Mouse (Mus musculus) lung, embryonic 15.5 days (tissue): ENCODE results near the gene Dmrt3. TPM values are rescaled to one million over a fixed set of nuclear protein-coding genes. Genes with fewer than 3 reads are reported as not detected.

ENCODE experiments used
- ATAC-seq: fragments of 200-750 bp; cut with Nextera tagmentation; 2 replicates; pipeline ENCODE4 v1.8.0; 2017; ENCODE audit warnings: moderate number of reproducible peaks, borderline replicate concordance; ENCODE audit not compliant: low FRiP score, low TSS enrichment; ENCODE audit errors: extremely low read depth
- H3K27ac ChIP-seq: fragments of 300-500 bp; sonication (generic); 2 replicates; pipeline ENCODE4 v1.5.1; 2015; ENCODE audit warnings: moderate library complexity, mild to moderate bottlenecking, inconsistent platforms
- H3K27me3 ChIP-seq: fragments of 300-500 bp; sonication (generic); 2 replicates; pipeline ENCODE4 v1.6.1; 2015; ENCODE audit warnings: inconsistent platforms
- H3K36me3 ChIP-seq: fragments of 300-500 bp; sonication (generic); 2 replicates; pipeline ENCODE4 v1.6.1; 2015; ENCODE audit warnings: inconsistent platforms
- H3K4me1 ChIP-seq: fragments of 300-500 bp; sonication (generic); 2 replicates; pipeline ENCODE4 v1.6.1; 2015; ENCODE audit warnings: inconsistent platforms
- H3K4me2 ChIP-seq: fragments of 300-500 bp; sonication (generic); 2 replicates; pipeline ENCODE4 v1.6.1; 2015; ENCODE audit warnings: inconsistent platforms, mild to moderate bottlenecking, moderate library complexity
- H3K4me3 ChIP-seq: fragments of 300-500 bp; sonication (generic); 2 replicates; pipeline ENCODE4 v1.5.1; 2015; ENCODE audit warnings: mild to moderate bottlenecking, inconsistent platforms
- H3K9ac ChIP-seq: fragments of 300-500 bp; sonication (generic); 2 replicates; pipeline ENCODE4 v1.6.1; 2015; ENCODE audit warnings: inconsistent platforms
- H3K9me3 ChIP-seq: fragments of 300-500 bp; sonication (generic); 2 replicates; pipeline ENCODE4 v1.6.1; 2016; ENCODE audit warnings: inconsistent platforms
- WGBS: fragments of 180-500 bp; shearing (Covaris S2); methylation state at CpG from one replicate; pipeline ENCODE4 v1.1.7; 2015; 5-methylcytosine and 5-hydroxymethylcytosine counted together
- polyA plus RNA-seq: library from polyadenylated mRNA; unstranded; fragments of >200 nt; fragmentation: Nextera tagmentation; extraction: Ambion mirVana; gene quantifications from 2 replicates; pipeline ENCODE4 v1.2.1, GENCODE M21; 2015

Gene Dmrt3
- polyA plus RNA-seq, 1 experiment from 2014 or later: 0.29 TPM

DNA sequence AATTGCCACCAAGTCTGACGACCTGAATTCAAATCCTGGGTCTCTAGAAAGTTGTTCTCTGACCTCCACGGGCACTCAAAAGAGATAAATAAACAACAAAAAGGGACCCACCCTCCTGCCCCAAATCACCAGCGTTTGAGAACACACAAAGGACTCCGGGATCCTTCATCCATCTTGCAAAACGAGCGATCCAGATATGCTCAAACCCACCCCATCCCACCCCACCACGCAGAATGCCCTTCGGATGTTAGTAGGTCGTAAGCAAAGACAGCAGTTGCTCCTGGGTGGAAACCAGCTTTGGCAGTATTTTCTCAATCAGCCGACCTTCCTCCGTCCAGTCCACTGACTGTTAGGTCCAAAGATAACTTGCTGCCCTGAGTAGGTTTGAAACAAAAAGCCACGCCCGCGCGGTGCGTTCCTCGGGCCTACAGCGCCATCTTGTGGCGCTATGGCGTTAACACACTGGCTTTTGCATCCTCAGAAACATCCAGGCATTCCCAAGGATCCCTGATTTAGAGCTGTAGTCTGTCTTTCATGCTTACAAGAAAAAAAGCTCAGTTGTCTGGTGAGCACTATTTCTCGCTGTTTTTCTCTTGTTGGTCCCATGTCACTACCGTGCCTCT lies 25.6 kb downstream of the Dmrt3 start:
- H3K9me3 ChIP-seq: no peaks in the 10 kb centered on the region
- H3K36me3 ChIP-seq: no peaks in the 10 kb centered on the region
- peak overlapping the region; percentile 35 for H3K4me3 ChIP-seq
- H3K9ac ChIP-seq: peak overlapping the region; percentile 24; the same call in 1 of the 2 replicates
- H3K27ac ChIP-seq: no peak overlapping the region
- WGBS: 10% methylated on average over 22 of the region's 22 CpGs
- peaks cover 6% of the 10 kb centered on the region; the same call in 1 of the 2 replicates for H3K4me1 ChIP-seq
- H3K4me2 ChIP-seq: peak overlapping the region; percentile 61
- H3K27me3 ChIP-seq: peaks cover 5% of the 10 kb centered on the region; the same call in 1 of the 2 replicates
- ATAC-seq: no peak; the same call in 1 of the 2 replicates

DNA sequence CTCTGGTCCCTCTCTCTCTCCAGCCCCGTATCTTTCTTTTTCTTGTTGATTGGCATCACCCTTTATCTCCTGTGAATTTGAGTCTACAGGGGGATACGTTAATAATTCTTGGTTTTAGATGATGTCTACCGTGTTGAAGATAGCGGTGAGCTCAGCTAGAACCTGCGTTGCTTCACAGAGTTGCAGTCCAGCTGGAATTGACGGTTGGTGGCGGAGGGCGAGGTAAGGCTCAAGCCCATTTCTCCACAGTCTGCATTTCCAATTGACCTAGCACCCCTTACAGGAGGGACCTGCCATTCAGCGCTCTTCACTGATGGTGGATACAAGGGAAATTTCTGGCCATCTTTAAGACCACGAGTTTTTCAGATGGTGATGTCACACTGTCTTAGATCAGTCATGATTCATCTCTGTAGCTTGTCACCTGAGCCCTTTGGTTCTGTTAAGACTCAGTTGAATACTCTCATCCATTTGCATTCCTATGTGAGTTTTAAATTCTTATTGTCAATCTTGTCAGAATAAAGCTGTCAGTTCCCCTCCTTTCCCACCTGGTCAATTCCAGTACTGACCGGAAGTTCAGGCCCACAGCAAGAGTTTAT lies 28.8 kb downstream of the Dmrt3 start:
- no peak overlapping the region for H3K4me2 ChIP-seq
- H3K4me1 ChIP-seq: peaks cover 6% of the 10 kb centered on the region; the same call in 1 of the 2 replicates
- no peak overlapping the region for H3K27ac ChIP-seq
- ATAC-seq: no peak
- peaks cover 5% of the 10 kb centered on the region; the same call in 1 of the 2 replicates for H3K27me3 ChIP-seq
- H3K4me3 ChIP-seq: no peak overlapping the region
- WGBS: 64% methylated on average over 11 of the region's 11 CpGs
- H3K9ac ChIP-seq: no peak overlapping the region
- no peaks in the 10 kb centered on the region for H3K9me3 ChIP-seq
- no peaks in the 10 kb centered on the region for H3K36me3 ChIP-seq

DNA sequence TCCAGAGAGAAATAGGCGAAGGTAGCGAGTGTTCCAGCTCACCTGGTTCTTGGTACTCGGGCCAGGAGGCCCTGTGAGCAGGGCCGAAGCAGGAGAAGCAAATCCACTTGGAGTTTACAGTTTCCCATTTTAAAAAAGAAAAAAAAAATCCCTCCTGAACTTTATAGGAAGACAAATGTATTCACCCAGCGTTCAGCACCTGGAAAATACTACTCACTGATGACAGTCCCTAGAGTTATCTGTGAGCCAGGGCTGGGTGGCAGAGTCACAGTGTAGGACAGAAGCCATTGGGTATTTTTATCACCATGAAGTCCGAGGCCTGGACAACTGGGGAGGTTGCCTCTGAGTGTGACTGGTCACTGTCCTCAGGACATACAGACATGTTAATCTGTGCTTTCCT lies 31.7 kb downstream of the Dmrt3 start:
- peaks cover 5% of the 10 kb centered on the region; the same call in 1 of the 2 replicates for H3K27me3 ChIP-seq
- H3K9ac ChIP-seq: no peak overlapping the region
- 81% methylated on average over 6 of the region's 6 CpGs for WGBS
- no peak overlapping the region for H3K4me2 ChIP-seq
- no peaks in the 10 kb centered on the region for H3K36me3 ChIP-seq
- no peaks in the 10 kb centered on the region for H3K9me3 ChIP-seq
- no peaks in the 10 kb centered on the region for H3K4me1 ChIP-seq
- no peak overlapping the region for H3K4me3 ChIP-seq
- H3K27ac ChIP-seq: no peak overlapping the region
- no peak for ATAC-seq

DNA sequence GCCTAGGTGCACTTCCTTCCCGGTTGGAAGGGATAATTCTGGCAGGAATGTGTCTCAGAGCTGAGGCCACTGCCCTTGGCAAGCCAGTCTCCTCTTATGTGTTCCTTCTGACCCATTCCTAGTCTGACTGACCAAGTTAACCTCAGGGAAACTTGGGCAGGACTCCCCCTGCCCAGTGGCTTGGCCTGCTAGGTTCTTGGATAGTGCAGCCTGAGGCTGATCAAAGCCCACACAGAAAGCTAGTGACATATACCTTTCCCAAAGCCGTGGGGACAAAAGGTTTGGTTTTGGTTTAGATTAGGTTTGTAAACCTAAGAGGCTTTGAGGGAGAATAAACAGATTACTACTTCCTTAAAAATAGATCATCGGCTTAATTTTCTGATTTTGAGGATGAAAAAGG lies 37.0 kb downstream of the Dmrt3 start:
- peaks cover 8% of the 10 kb centered on the region; the same call in 1 of the 2 replicates for H3K27me3 ChIP-seq
- H3K27ac ChIP-seq: no peak overlapping the region
- no peak for ATAC-seq
- WGBS: 63% methylated on average over 3 of the region's 3 CpGs
- H3K4me3 ChIP-seq: no peak overlapping the region
- H3K36me3 ChIP-seq: no peaks in the 10 kb centered on the region
- H3K4me1 ChIP-seq: no peaks in the 10 kb centered on the region
- no peaks in the 10 kb centered on the region for H3K9me3 ChIP-seq
- H3K4me2 ChIP-seq: no peak overlapping the region
- no peak overlapping the region for H3K9ac ChIP-seq

DNA sequence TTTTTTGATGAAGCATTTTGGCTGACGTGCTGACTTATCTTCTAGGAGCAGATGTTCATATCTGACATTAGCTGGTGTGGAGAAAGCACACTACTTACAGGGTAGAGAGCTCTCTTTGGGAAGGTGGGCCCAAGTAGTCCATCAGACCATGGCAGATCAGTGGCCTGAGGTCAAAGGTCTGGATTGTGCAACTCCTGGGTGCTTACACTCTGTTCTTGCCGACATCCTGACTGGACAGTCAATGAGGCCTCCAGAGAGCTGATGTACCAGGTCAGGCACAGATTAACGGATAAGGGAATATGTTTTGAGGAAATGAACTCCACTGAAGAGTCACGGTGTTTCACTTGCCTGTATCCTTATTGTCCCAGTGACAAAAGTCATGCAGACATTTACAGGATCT lies 38.6 kb downstream of the Dmrt3 start:
- H3K9me3 ChIP-seq: no peaks in the 10 kb centered on the region
- no peak for ATAC-seq
- H3K9ac ChIP-seq: no peak overlapping the region
- no peak overlapping the region for H3K4me3 ChIP-seq
- no peak overlapping the region for H3K27ac ChIP-seq
- WGBS: 63% methylated on average over 4 of the region's 4 CpGs
- H3K4me2 ChIP-seq: no peak overlapping the region
- no peaks in the 10 kb centered on the region for H3K4me1 ChIP-seq
- H3K36me3 ChIP-seq: no peaks in the 10 kb centered on the region
- peaks cover 8% of the 10 kb centered on the region; the same call in 1 of the 2 replicates for H3K27me3 ChIP-seq

DNA sequence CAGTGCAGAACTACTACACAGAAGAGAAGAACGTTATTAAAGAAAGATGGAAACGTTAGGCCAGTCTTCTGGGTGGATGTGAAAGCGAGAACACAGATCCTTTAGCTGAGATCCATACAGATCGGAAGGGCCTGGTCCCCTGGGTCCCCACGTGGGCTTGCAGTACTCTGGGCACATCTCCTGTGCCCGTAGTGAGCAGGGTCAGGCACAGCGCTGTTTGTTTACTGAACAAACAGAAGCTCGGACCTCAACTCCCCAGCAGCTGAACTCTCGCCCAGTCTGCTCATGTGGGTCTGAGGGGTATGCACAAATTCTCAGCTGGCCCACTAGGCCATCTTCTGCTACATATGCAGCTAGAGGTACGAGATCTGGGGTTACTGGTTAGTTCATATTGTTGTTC lies 40.4 kb downstream of the Dmrt3 start:
- WGBS: 51% methylated on average over 10 of the region's 10 CpGs
- ATAC-seq: no peak
- Histone ChIP-seq H3K27me3 (peaks cover 8% of the 10 kb centered on the region; the same call in 1 of the 2 replicates), H3K36me3 (no peaks in the 10 kb centered on the region), H3K4me3 (no peak overlapping the region), H3K27ac (no peak overlapping the region), H3K4me1 (0 out of 2 replicates have a peak, but pooled peaks cover 6% of the 10 kb centered on the region), H3K9me3 (no peaks in the 10 kb centered on the region), H3K9ac (no peak overlapping the region), H3K4me2 (no peak overlapping the region)

DNA sequence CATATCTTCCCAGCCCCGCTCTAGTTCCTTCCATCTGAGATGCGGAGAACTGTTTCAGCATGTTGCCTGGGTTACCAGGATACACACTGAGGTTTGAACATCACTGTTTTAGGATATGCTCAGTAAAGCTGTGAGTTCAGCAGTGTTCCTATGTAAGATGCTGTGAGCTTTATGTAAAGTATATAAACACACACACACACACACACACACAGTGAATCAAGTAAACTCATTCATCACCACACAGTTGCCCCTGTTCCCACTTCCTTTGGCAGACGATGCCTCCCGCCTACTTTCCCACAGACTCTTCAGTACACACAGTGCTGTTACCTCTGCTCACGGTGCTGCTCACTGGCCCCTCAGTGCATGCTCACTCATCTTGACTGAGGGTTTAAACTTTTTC lies 42.5 kb downstream of the Dmrt3 start:
- Histone ChIP-seq H3K4me2 (no peak overlapping the region), H3K9me3 (no peaks in the 10 kb centered on the region), H3K36me3 (no peaks in the 10 kb centered on the region), H3K9ac (no peak overlapping the region), H3K27me3 (peaks cover 16% of the 10 kb centered on the region; the same call in 1 of the 2 replicates), H3K27ac (no peak overlapping the region), H3K4me1 (0 out of 2 replicates have a peak, but pooled peaks cover 6% of the 10 kb centered on the region), H3K4me3 (no peak overlapping the region)
- 64% methylated on average over 5 of the region's 5 CpGs for WGBS
- ATAC-seq: no peak

DNA sequence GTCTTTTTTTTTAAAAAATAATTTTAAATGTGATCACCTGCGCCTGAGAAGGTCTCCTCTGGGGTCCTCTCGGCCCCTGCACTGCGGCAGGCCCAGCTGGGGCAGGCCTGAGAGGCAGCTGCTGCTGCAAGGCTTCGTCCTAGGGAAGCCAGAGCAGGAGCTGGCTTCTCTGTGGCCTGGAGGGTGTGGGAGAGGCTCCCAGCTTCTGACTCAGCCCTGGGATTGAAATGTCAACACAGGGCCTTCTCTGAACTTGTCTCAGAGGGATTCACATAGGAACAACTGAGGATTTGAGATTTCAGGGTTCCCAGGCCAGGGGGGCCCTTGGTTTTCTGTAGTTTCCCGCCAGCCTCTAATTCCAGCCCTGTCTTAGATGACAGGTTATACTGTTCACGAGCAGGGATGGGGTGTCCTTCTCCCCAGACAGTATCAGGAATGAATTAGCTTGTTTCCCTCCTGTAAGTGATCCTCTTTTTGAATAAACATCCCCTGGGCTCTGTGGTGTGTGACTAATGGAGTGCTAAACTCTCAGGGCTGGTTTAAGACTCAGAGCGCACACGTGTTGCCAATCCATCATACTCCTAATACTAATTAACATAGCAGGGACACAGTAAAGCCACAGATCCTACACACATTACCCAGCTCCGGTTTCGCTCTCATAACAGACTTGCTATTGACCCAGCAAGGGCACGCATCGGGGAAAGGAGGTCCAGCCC lies 44.1 kb downstream of the Dmrt3 start:
- ATAC-seq: no peak
- H3K9ac ChIP-seq: no peak overlapping the region
- no peaks in the 10 kb centered on the region for H3K36me3 ChIP-seq
- no peak overlapping the region for H3K4me3 ChIP-seq
- WGBS: 30% methylated on average over 12 of the region's 12 CpGs
- H3K27ac ChIP-seq: no peak overlapping the region
- no peak overlapping the region for H3K4me2 ChIP-seq
- no peaks in the 10 kb centered on the region for H3K9me3 ChIP-seq
- H3K4me1 ChIP-seq: 0 out of 2 replicates have a peak, but pooled peaks cover 6% of the 10 kb centered on the region
- H3K27me3 ChIP-seq: peaks cover 16% of the 10 kb centered on the region; the same call in 1 of the 2 replicates

DNA sequence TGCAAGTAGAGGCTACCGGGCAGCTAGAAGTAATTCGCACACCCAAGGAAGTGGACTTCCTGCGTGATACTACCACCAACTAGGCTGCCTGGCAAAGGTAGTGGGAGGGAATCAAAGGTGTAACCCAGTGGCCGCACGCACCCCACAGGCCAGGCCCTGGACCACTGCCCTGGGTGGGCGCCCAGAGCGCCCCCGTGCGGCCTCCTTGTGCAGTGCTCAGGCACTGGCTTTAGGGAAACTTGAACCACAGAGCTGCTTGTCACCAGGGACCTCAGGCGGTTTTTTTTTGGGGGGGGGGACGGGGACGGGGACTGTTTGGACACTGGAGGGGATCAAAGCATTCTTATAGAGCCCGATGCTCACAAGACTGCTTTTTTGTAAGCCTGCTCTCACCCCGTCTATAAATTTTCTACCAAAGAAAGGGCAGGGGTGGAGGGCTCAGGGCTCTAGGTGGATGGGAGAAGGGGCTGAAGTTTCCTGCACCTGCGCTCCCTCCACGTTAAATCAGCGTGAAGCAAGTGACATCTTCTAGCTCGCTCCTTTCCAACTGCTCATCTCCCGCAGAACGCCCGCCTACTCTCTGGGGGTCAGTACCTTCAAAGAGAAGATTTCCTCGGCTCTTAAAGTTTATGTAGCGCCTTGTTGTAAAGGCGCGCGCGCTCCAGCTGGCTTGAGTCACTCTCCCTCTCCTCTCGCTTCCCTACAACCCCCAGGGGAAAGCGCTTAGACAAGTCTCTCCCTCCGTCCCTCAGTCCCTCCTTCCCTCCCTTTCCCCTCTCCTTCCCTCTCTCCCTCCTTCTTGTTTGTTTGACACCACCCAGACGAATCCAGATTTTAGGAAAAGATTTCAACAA lies 55.6 kb downstream of the Dmrt3 start:
- ATAC-seq: no peak
- no peaks in the 10 kb centered on the region for H3K36me3 ChIP-seq
- H3K4me3 ChIP-seq: no peak overlapping the region
- H3K27ac ChIP-seq: no peak overlapping the region
- 2% methylated on average over 31 of the region's 31 CpGs for WGBS
- H3K9me3 ChIP-seq: no peaks in the 10 kb centered on the region
- H3K4me1 ChIP-seq: no peaks in the 10 kb centered on the region
- H3K4me2 ChIP-seq: 0 out of 2 replicates have a peak overlapping the region, but pooled peaks have one; percentile 2
- peaks cover 82% of the 10 kb centered on the region for H3K27me3 ChIP-seq
- no peak overlapping the region for H3K9ac ChIP-seq

DNA sequence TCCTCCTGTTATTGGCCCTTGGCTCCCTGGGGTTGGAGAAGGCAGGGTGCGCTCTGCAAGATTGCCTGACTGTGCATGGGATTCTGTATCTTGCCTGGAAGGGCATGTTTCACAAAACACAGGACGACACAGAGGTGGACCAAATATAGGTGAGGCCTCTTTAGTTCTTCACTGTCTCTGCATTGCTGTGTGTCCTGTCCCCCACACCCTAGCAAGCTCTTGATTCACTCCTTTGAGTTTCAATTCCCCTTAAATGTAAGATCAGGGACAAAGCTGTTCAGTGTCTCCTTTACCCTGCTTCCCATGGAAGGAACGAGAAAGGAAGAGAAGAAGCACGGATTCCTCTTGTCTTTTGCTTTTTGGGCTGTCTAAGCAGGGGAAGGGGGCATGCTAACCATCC lies 57.7 kb downstream of the Dmrt3 start:
- no peak overlapping the region for H3K9ac ChIP-seq
- 14% methylated on average over 4 of the region's 4 CpGs for WGBS

DNA sequence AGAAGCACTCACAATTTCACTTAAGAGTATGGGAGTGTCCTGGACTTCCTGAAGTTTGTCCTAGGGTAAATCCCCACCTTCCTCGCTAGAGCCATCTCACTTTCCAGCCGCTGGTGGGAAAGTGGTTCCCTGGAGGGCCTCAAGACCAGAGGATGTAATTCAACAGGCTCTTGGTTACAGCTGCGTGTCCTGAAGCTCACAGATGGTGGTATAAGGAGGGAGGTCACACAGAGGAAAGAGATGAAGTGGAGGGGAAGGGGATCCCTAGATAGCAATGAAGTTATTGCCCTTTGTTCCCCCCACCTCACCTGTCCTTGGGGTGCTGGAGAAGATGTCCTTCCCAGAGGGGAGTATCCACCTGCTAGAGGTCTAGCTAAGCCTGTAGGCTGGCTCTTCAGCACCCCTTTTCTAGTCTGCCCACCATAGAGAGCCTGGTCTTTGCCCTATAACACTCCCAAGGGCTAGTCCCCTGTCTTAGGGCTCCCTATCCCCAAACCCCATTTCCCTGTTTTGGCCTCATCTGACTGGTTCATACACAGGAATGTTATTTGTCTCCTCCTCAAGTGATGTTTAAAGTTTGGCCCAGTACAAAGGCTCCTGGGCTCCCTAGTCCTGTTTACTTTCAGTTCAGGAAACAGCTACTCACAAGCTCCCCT lies 59.6 kb downstream of the Dmrt3 start:
- peaks cover 99% of the 10 kb centered on the region for H3K27me3 ChIP-seq
- peaks cover 26% of the 10 kb centered on the region for H3K4me1 ChIP-seq
- no peak for ATAC-seq
- WGBS: 0% methylated on average over 3 of the region's 3 CpGs
- no peak overlapping the region for H3K9ac ChIP-seq
- H3K4me2 ChIP-seq: no peak overlapping the region
- no peak overlapping the region for H3K4me3 ChIP-seq
- no peaks in the 10 kb centered on the region for H3K9me3 ChIP-seq
- no peaks in the 10 kb centered on the region for H3K36me3 ChIP-seq
- no peak overlapping the region for H3K27ac ChIP-seq

More for the DNA sequence above, 57.7 kb downstream of the Dmrt3 start:
- ATAC-seq: no peak
- Histone ChIP-seq H3K4me2 (no peak overlapping the region), H3K4me1 (peaks cover 13% of the 10 kb centered on the region), H3K9me3 (no peaks in the 10 kb centered on the region), H3K27me3 (peaks cover 95% of the 10 kb centered on the region), H3K36me3 (no peaks in the 10 kb centered on the region), H3K4me3 (no peak overlapping the region), H3K27ac (no peak overlapping the region)
